Mouse (Mus musculus): ENCODE results near the gene Retsat. TPM values are rescaled to one million over a fixed set of nuclear protein-coding genes. Genes with fewer than 3 reads are reported as not detected.

Retsat gene
- polyA plus RNA-seq, 1 experiment from 2014 or later, result 4.1 TPM

GRCm38 (mm10) chr6:72593011-72593803 is 5.1 kb upstream of the Retsat start:
- ATAC-seq (replicated peaks), result no peak
- Histone ChIP-seq H3K36me3 (no peaks in the 10 kb centered on the region), H3K9ac (replicated peaks) (no peak overlapping the region), H3K4me1 (peaks cover 12% of the 10 kb centered on the region), H3K27me3 (no peaks in the 10 kb centered on the region), H3K4me3 (no peak overlapping the region), H3K9me3 (no peaks in the 10 kb centered on the region), H3K27ac (replicated peaks) (no peak overlapping the region), H3K4me2 (replicated peaks) (no peak overlapping the region)
- WGBS, result 80% methylated on average over 6 of the region's 6 CpGs

- WGBS, result 63% methylated on average over 5 of the region's 5 CpGs
- no peak for ATAC-seq (replicated peaks)
- Histone ChIP-seq H3K27ac (replicated peaks) (no peak overlapping the region), H3K4me1 (peaks cover 16% of the 10 kb centered on the region), H3K36me3 (no peaks in the 10 kb centered on the region), H3K4me3 (no peak overlapping the region), H3K9me3 (no peaks in the 10 kb centered on the region), H3K9ac (replicated peaks) (no peak overlapping the region), H3K27me3 (no peaks in the 10 kb centered on the region), H3K4me2 (replicated peaks) (no peak overlapping the region)
Measured at GRCm38 (mm10) chr6:72593914-72594313, 4.4 kb upstream of the Retsat start.

- Histone ChIP-seq H3K4me3 (peak overlapping the region; percentile 74), H3K36me3 (no peaks in the 10 kb centered on the region), H3K9me3 (no peaks in the 10 kb centered on the region), H3K27ac (replicated peaks) (no peak overlapping the region), H3K4me2 (replicated peaks) (peak overlapping the region; percentile 83), H3K4me1 (peaks cover 19% of the 10 kb centered on the region), H3K27me3 (no peaks in the 10 kb centered on the region), H3K9ac (replicated peaks) (peak overlapping the region; percentile 76)
- 52% methylated on average over 13 of the region's 13 CpGs for WGBS
- no peak for ATAC-seq (replicated peaks)
Measured at GRCm38 (mm10) chr6:72597083-72597874, 996 bp upstream of the Retsat start.

GRCm38 (mm10) chr6:72598791-72599557 is 699 bp downstream of the Retsat start:
- Histone ChIP-seq H3K36me3 (no peaks in the 10 kb centered on the region), H3K4me2 (replicated peaks) (peak overlapping the region; percentile 83), H3K4me1 (peaks cover 19% of the 10 kb centered on the region), H3K9ac (replicated peaks) (peak overlapping the region; percentile 76), H3K27me3 (no peaks in the 10 kb centered on the region), H3K4me3 (peak overlapping the region; percentile 74), H3K27ac (replicated peaks) (peak overlapping the region; percentile 69), H3K9me3 (no peaks in the 10 kb centered on the region)
- peak; percentile 0; the same call in 1 of the 2 replicates for ATAC-seq (replicated peaks)
- WGBS, result 36% methylated on average over 12 of the region's 12 CpGs

- 71% methylated on average over 6 of the region's 6 CpGs for WGBS
- peaks cover 2% of the 10 kb centered on the region; the same call in 1 of the 2 replicates for H3K36me3 ChIP-seq
Measured at GRCm38 (mm10) chr6:72600216-72600615, 1.9 kb downstream of the Retsat start.

GRCm38 (mm10) chr6:72600771-72601170 is 2.5 kb downstream of the Retsat start:
- Histone ChIP-seq H3K27ac (replicated peaks) (no peak overlapping the region), H3K36me3 (peaks cover 7% of the 10 kb centered on the region), H3K4me1 (peaks cover 19% of the 10 kb centered on the region), H3K4me3 (no peak overlapping the region), H3K27me3 (no peaks in the 10 kb centered on the region), H3K9ac (replicated peaks) (no peak overlapping the region), H3K9me3 (no peaks in the 10 kb centered on the region), H3K4me2 (replicated peaks) (no peak overlapping the region)
- no peak for ATAC-seq (replicated peaks)
- 83% methylated on average over 12 of the region's 12 CpGs for WGBS

More at GRCm38 (mm10) chr6:72600216-72600615, 1.9 kb downstream of the Retsat start:
- Histone ChIP-seq H3K4me2 (replicated peaks) (no peak overlapping the region), H3K4me1 (peaks cover 19% of the 10 kb centered on the region), H3K27me3 (no peaks in the 10 kb centered on the region), H3K27ac (replicated peaks) (no peak overlapping the region), H3K9me3 (no peaks in the 10 kb centered on the region), H3K4me3 (no peak overlapping the region), H3K9ac (replicated peaks) (no peak overlapping the region)
- no peak for ATAC-seq (replicated peaks)

- ATAC-seq (replicated peaks), result no peak
- Histone ChIP-seq H3K27ac (replicated peaks) (no peak overlapping the region), H3K9ac (replicated peaks) (no peak overlapping the region), H3K36me3 (peaks cover 17% of the 10 kb centered on the region), H3K9me3 (no peaks in the 10 kb centered on the region), H3K27me3 (no peaks in the 10 kb centered on the region), H3K4me1 (peaks cover 19% of the 10 kb centered on the region), H3K4me2 (replicated peaks) (no peak overlapping the region), H3K4me3 (no peak overlapping the region)
- 46% methylated on average over 1 of the region's 1 CpGs for WGBS
Measured at GRCm38 (mm10) chr6:72601732-72602131, 3.5 kb downstream of the Retsat start.

- Histone ChIP-seq H3K27ac (replicated peaks) (no peak overlapping the region), H3K9ac (replicated peaks) (no peak overlapping the region), H3K4me1 (peaks cover 1% of the 10 kb centered on the region; the same call in 1 of the 2 replicates), H3K4me2 (replicated peaks) (no peak overlapping the region), H3K4me3 (no peak overlapping the region), H3K9me3 (no peaks in the 10 kb centered on the region), H3K36me3 (peaks cover 27% of the 10 kb centered on the region), H3K27me3 (no peaks in the 10 kb centered on the region)
- WGBS, result 92% methylated on average over 2 of the region's 2 CpGs
- no peak for ATAC-seq (replicated peaks)
Measured at GRCm38 (mm10) chr6:72604066-72604465, 5.8 kb downstream of the Retsat start.

- no peak for ATAC-seq (replicated peaks)
- Histone ChIP-seq H3K27me3 (no peaks in the 10 kb centered on the region), H3K9me3 (no peaks in the 10 kb centered on the region), H3K4me3 (no peak overlapping the region), H3K4me2 (replicated peaks) (no peak overlapping the region), H3K36me3 (peaks cover 54% of the 10 kb centered on the region), H3K27ac (replicated peaks) (no peak overlapping the region), H3K4me1 (no peaks in the 10 kb centered on the region), H3K9ac (replicated peaks) (no peak overlapping the region)
- 84% methylated on average over 4 of the region's 4 CpGs for whole genome bisulfite sequencing
Measured at GRCm38 (mm10) chr6:72607060-72607459, 8.8 kb downstream of the Retsat start.

GRCm38 (mm10) chr6:72607676-72608075 is 9.4 kb downstream of the Retsat start:
- Histone ChIP-seq H3K36me3 (peaks cover 54% of the 10 kb centered on the region), H3K4me1 (no peaks in the 10 kb centered on the region), H3K4me2 (replicated peaks) (no peak overlapping the region), H3K27ac (replicated peaks) (no peak overlapping the region), H3K27me3 (no peaks in the 10 kb centered on the region), H3K4me3 (no peak overlapping the region), H3K9ac (replicated peaks) (no peak overlapping the region), H3K9me3 (no peaks in the 10 kb centered on the region)
- WGBS, result 90% methylated on average over 5 of the region's 5 CpGs
- ATAC-seq (replicated peaks), result no peak

GRCm38 (mm10) chr6:72608662-72609184 is 10.4 kb downstream of the Retsat start:
- H3K27me3 ChIP-seq, result no peaks in the 10 kb centered on the region
- H3K27ac ChIP-seq (replicated peaks), result no peak overlapping the region
- H3K4me3 ChIP-seq, result no peak overlapping the region
- H3K4me1 ChIP-seq, result peaks cover 5% of the 10 kb centered on the region
- H3K9ac ChIP-seq (replicated peaks), result no peak overlapping the region
- no peak overlapping the region for H3K4me2 ChIP-seq (replicated peaks)
- H3K36me3 ChIP-seq, result peaks cover 63% of the 10 kb centered on the region
- WGBS, result 91% methylated on average over 4 of the region's 4 CpGs
- ATAC-seq (replicated peaks), result no peak
- no peaks in the 10 kb centered on the region for H3K9me3 ChIP-seq
